Comparison of ENCODE assay signal across 8 mouse cellular contexts in the genomic region with DNA sequence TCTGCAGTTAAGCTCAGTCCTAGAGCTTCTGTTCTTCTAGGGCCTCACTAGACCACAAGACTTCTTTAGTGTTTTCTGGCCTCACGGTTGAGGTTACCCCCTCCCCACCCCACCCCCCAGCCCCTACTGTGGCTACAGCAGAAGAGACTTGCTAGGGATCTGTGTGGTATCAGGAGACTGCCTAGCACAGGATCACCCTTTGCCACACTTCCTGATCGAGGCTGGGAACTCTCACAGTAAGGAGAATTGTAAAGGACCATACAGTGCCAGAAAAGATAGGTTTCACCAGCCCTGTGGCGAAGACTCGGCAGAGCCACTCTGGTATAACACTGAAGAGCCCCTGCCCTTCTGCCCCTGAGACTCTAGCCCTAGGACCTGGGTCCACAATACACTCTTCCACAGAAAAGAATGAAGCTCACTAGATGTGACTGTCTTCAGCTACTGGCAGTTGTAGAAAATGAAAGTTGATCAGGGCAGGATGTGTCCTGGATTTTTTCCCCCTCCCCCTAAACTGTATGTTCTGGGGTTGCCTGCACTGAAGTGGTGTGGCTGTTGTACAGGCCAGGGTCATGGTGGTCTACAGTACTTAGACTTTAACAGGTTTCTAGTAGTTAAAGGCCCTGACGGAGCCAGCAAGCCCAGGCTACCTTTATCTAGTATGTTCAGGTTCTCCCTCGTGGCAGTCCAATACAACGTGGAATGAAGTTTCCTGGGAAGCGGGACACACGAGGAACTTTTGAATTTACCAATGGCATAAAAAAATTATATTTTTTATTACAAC.
DNase-seq lines count a peak whose midpoint lies in the region; ATAC-seq lines count a peak whose summit lies in the region.

No protein-coding gene starts in this region.

- peak; percentile 32 for DNase-seq in ovary, postnatal 36 days (ENCODE audit: low spot score)
- no peak for DNase-seq in ovary, adult 18-20 months (ENCODE audit: low spot score)
- no peak for DNase-seq in c-Kit-positive CD71-positive TER-119-positive erythroid progenitor cells, embryonic 14.5 days (ENCODE audit: low spot score)
- DNase-seq in ovary, postnatal 10 days (ENCODE audit: low spot score): no peak

- no peak for ATAC-seq in heart, embryonic 16.5 days (replicated peaks; ENCODE audit: extremely low read depth, insufficient read depth, low FRiP score)
- no peak for ATAC-seq in heart, embryonic 11.5 days (replicated peaks; ENCODE audit: insufficient number of reproducible peaks, low FRiP score, low TSS enrichment)
- no peak for ATAC-seq in hindbrain, embryonic 15.5 days (ENCODE audit: low FRiP score, low read depth)
- no peak for ATAC-seq in stomach, embryonic 14.5 days (ENCODE audit: insufficient number of reproducible peaks, insufficient read depth, low FRiP score, low read depth)

- no peaks in the 10 kb centered on the region for H3K36me3 ChIP-seq in heart, embryonic 16.5 days (ENCODE audit: control insufficient read depth, insufficient read depth)
- H3K36me3 ChIP-seq in heart, embryonic 11.5 days (ENCODE audit: control insufficient read depth, insufficient read depth, low read length): no peaks in the 10 kb centered on the region
- H3K36me3 ChIP-seq in hindbrain, embryonic 15.5 days: no peaks in the 10 kb centered on the region
- no peaks in the 10 kb centered on the region; the same call in 1 of the 2 replicates for H3K36me3 ChIP-seq in stomach, embryonic 14.5 days (ENCODE audit: control insufficient read depth, insufficient read depth, low read length)

- peak overlapping the region; percentile 95 for H3K27ac ChIP-seq in heart, embryonic 16.5 days (ENCODE audit: low read length)
- no peak overlapping the region for H3K27ac ChIP-seq in heart, embryonic 11.5 days (ENCODE audit: low read depth, low read length)
- peak overlapping the region; percentile 100 for H3K27ac ChIP-seq in hindbrain, embryonic 15.5 days (replicated peaks)
- H3K27ac ChIP-seq in stomach, embryonic 14.5 days (ENCODE audit: low read length): peak overlapping the region; percentile 86; the same call in 1 of the 2 replicates

- peak overlapping the region; percentile 89 for H3K4me3 ChIP-seq in heart, embryonic 16.5 days (ENCODE audit: low read length)
- no peak overlapping the region for H3K4me3 ChIP-seq in heart, embryonic 11.5 days (ENCODE audit: low read depth, low read length)
- peak overlapping the region; percentile 82 for H3K4me3 ChIP-seq in hindbrain, embryonic 15.5 days
- 0 out of 2 replicates have a peak overlapping the region, but pooled peaks have one; percentile 85 for H3K4me3 ChIP-seq in stomach, embryonic 14.5 days (ENCODE audit: low read depth, low read length)

- peaks cover 30% of the 10 kb centered on the region for H3K4me1 ChIP-seq in heart, embryonic 16.5 days (ENCODE audit: control insufficient read depth, insufficient read depth, low read length)
- H3K4me1 ChIP-seq in heart, embryonic 11.5 days (ENCODE audit: control insufficient read depth, insufficient read depth, low read length): peaks cover 5% of the 10 kb centered on the region; the same call in 1 of the 2 replicates
- peaks cover 38% of the 10 kb centered on the region for H3K4me1 ChIP-seq in hindbrain, embryonic 15.5 days (replicated peaks)
- H3K4me1 ChIP-seq in stomach, embryonic 14.5 days (ENCODE audit: control insufficient read depth, insufficient read depth, low read length): peaks cover 13% of the 10 kb centered on the region

- H3K27me3 ChIP-seq in heart, embryonic 16.5 days (ENCODE audit: control insufficient read depth, insufficient read depth, low read length): no peaks in the 10 kb centered on the region; the same call in 1 of the 2 replicates
- peaks cover 73% of the 10 kb centered on the region for H3K27me3 ChIP-seq in heart, embryonic 11.5 days (ENCODE audit: control insufficient read depth, insufficient read depth, low read length)
- H3K27me3 ChIP-seq in hindbrain, embryonic 15.5 days: peaks cover 17% of the 10 kb centered on the region
- peaks cover 10% of the 10 kb centered on the region for H3K27me3 ChIP-seq in stomach, embryonic 14.5 days (ENCODE audit: control insufficient read depth, insufficient read depth, low read length)

- H3K4me2 ChIP-seq in heart, embryonic 16.5 days (ENCODE audit: low read depth, low read length): peak overlapping the region; percentile 70
- H3K4me2 ChIP-seq in heart, embryonic 11.5 days: no peak overlapping the region; the same call in 1 of the 2 replicates
- peak overlapping the region; percentile 77 for H3K4me2 ChIP-seq in hindbrain, embryonic 15.5 days
- peak overlapping the region; percentile 86 for H3K4me2 ChIP-seq in stomach, embryonic 14.5 days (replicated peaks; ENCODE audit: low read depth, low read length)

- no peaks in the 10 kb centered on the region for H3K9me3 ChIP-seq in heart, embryonic 16.5 days (replicated peaks; ENCODE audit: control insufficient read depth, low read length)
- no peaks in the 10 kb centered on the region for H3K9me3 ChIP-seq in heart, embryonic 11.5 days (replicated peaks; ENCODE audit: control insufficient read depth, low read length)
- no peaks in the 10 kb centered on the region for H3K9me3 ChIP-seq in hindbrain, embryonic 15.5 days
- no peaks in the 10 kb centered on the region for H3K9me3 ChIP-seq in stomach, embryonic 14.5 days (ENCODE audit: control insufficient read depth, low read depth, low read length)

- peak overlapping the region; percentile 100 for H3K9ac ChIP-seq in heart, embryonic 16.5 days (ENCODE audit: low read length)
- no peak overlapping the region for H3K9ac ChIP-seq in heart, embryonic 11.5 days (ENCODE audit: low read depth, low read length)
- H3K9ac ChIP-seq in hindbrain, embryonic 15.5 days: peak overlapping the region; percentile 92
- H3K9ac ChIP-seq in stomach, embryonic 14.5 days (replicated peaks; ENCODE audit: low read depth, low read length): no peak overlapping the region

- WGBS in heart, embryonic 16.5 days: 58% methylated on average over 9 of the region's 9 CpGs
- 63% methylated on average over 9 of the region's 9 CpGs for WGBS in heart, embryonic 11.5 days (ENCODE audit: insufficient replicate concordance)
- WGBS in hindbrain, embryonic 15.5 days: 37% methylated on average over 9 of the region's 9 CpGs
- 77% methylated on average over 9 of the region's 9 CpGs for WGBS in stomach, embryonic 14.5 days

Comparison
In these comparisons a context has a peak if more than half of its experiments do, and no peak if none do; other contexts are left out.
1. H3K9ac ChIP-seq: peak in heart, embryonic 16.5 days (single experiment) and hindbrain, embryonic 15.5 days (single experiment); none in heart, embryonic 11.5 days (single experiment) and stomach, embryonic 14.5 days (single experiment).